Mouse (Mus musculus) liver, postnatal 0 days (tissue): ENCODE results near the gene Spag9.

Source experiments
- CTCF ChIP-seq: sonication (generic); IDR thresholded peaks from 2 replicates; pipeline ENCODE4 v1.5.1; 2016; ENCODE audit warnings: antibody characterized with exemption, low read depth
- EP300 ChIP-seq: IDR thresholded peaks from 2 replicates; pipeline ENCODE4 v1.6.1; 2016; ENCODE audit warnings: antibody characterized with exemption, low read depth, mild to moderate bottlenecking

- TF ChIP-seq CTCF, result no peak
- no peak for TF ChIP-seq EP300
Observed at GRCm38 (mm10) chr11:93969799-93970198, 26.1 kb upstream of the Spag9 start.
